Mouse (Mus musculus): ENCODE data around the gene Ran. TPM values are rescaled to one million over a fixed set of nuclear protein-coding genes. Genes with fewer than 3 reads are reported as not detected.

Ran gene
- polyA plus RNA-seq, 1 experiment from 2014 or later = 878 TPM

DNA sequence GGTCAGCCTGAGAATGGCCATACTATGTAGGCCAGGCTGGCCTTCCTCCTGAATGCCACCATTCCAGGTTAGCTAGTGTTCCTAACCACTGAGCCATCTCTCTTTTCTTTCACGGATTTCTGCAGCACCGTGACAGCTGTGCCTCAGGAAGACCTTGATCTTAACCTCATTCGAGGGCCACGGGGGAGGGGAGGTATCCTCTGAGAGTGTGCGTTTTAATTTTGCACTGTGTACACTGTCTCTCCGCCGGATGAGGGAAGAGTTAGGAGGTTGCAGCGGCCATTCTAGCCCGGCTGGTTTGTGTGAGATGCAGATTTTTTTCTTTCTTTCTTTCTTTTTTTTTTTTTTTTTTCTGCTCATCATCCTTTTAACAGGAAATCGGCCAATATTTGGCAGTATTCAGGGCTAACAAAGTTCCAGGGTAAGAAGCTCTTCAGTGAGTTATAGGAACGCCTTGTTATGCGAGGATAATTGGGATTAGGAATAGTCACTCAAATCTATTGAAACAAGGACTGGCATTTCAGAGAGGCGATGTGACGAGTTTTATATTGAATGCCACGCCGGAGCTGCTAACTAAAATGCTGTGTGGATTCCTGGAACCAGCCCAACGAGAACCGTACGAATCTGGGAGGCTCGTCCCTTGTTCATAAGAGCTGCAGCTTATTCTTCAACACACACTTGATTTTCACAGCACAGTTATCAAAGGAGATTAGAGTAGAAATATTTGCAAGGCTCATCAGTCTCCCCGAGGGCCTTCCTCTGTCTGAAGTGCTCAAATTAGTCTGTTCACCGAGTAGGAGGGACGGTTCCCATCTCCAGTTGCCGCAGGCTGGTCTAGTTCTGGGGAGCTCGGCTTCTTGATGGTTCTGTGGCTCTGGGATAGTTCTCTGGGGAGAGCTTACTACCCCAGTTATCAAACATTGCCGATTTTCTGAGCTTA lies 26.0 kb downstream of the Ran start:
- Histone ChIP-seq H3K36me3 (ENCODE audit: control insufficient read depth, insufficient read depth, low read length) (no peaks in the 10 kb centered on the region), H3K4me2 (no peak overlapping the region), H3K4me3 (ENCODE audit: low read depth, low read length) (no peak overlapping the region), H3K4me1 (replicated peaks; ENCODE audit: control insufficient read depth, insufficient read depth, low read length) (no peaks in the 10 kb centered on the region), H3K9ac (ENCODE audit: low read depth, low read length) (no peak overlapping the region), H3K27ac (ENCODE audit: low read depth, low read length) (no peak overlapping the region), H3K9me3 (ENCODE audit: control insufficient read depth, low read length) (no peaks in the 10 kb centered on the region), H3K27me3 (replicated peaks; ENCODE audit: control insufficient read depth, insufficient read depth, low read length) (no peaks in the 10 kb centered on the region)
- DNase-seq (ENCODE audit: low spot score) (no peak), ATAC-seq (replicated peaks; ENCODE audit: low FRiP score) (no peak)
- WGBS = 69% methylated on average over 26 of the region's 26 CpGs

DNA sequence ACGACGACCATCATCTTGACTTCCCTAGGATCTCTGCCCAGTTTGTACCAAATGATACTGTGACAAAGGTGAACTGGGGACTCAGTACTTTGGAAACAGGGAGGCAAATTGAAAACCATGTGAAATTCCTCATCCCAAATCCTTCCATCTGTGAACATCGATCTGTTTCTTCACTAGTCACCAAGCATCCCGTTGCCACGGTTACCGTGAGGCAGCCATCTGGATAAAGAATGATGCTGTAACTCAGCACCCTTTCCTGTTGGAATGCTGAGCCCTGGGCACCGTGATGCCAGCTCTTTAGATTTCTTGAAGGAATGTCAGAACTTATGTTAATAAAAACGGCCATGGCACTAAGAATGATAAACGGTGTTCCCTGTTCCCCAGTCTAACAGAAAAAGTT lies 29.5 kb downstream of the Ran start:
- no peak overlapping the region for H3K27ac ChIP-seq (ENCODE audit: low read depth, low read length)
- no peak overlapping the region for H3K4me3 ChIP-seq (ENCODE audit: low read depth, low read length)
- DNase-seq (ENCODE audit: low spot score) (no peak), ATAC-seq (replicated peaks; ENCODE audit: low FRiP score) (no peak)
- no peaks in the 10 kb centered on the region for H3K36me3 ChIP-seq (ENCODE audit: control insufficient read depth, insufficient read depth, low read length)
- WGBS = 79% methylated on average over 9 of the region's 9 CpGs
- H3K9me3 ChIP-seq (ENCODE audit: control insufficient read depth, low read length) = no peaks in the 10 kb centered on the region
- no peaks in the 10 kb centered on the region for H3K27me3 ChIP-seq (replicated peaks; ENCODE audit: control insufficient read depth, insufficient read depth, low read length)
- H3K4me1 ChIP-seq (replicated peaks; ENCODE audit: control insufficient read depth, insufficient read depth, low read length) = no peaks in the 10 kb centered on the region
- H3K9ac ChIP-seq (ENCODE audit: low read depth, low read length) = no peak overlapping the region
- H3K4me2 ChIP-seq = no peak overlapping the region

DNA sequence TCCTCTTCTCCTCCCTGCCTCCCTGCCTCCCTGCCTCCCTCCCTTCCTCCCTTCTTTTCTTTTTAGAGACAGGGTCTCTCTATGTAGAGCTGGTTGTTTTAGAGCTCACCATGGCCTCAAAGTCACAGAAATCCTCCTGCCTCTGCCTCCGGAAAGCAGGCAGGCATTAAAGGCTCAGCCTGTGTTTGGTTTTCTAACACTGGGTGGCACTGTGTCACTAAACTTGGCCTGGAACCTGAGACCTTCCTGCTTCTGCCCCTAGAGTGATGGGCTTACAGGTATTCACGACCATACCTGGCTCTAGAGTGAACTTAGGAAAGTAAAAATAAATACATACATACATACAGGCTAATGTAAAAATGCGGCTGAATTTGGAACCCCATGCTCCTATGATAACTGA lies 32.0 kb downstream of the Ran start:
- WGBS = 72% methylated on average over 3 of the region's 3 CpGs
- H3K4me1 ChIP-seq (replicated peaks; ENCODE audit: control insufficient read depth, insufficient read depth, low read length) = no peaks in the 10 kb centered on the region
- H3K4me2 ChIP-seq = no peak overlapping the region
- H3K27ac ChIP-seq (ENCODE audit: low read depth, low read length) = no peak overlapping the region
- H3K27me3 ChIP-seq (replicated peaks; ENCODE audit: control insufficient read depth, insufficient read depth, low read length) = no peaks in the 10 kb centered on the region
- H3K9me3 ChIP-seq (ENCODE audit: control insufficient read depth, low read length) = no peaks in the 10 kb centered on the region
- DNase-seq (ENCODE audit: low spot score) (no peak), ATAC-seq (replicated peaks; ENCODE audit: low FRiP score) (no peak)
- H3K9ac ChIP-seq (ENCODE audit: low read depth, low read length) = no peak overlapping the region
- no peak overlapping the region for H3K4me3 ChIP-seq (ENCODE audit: low read depth, low read length)
- H3K36me3 ChIP-seq (ENCODE audit: control insufficient read depth, insufficient read depth, low read length) = no peaks in the 10 kb centered on the region

DNA sequence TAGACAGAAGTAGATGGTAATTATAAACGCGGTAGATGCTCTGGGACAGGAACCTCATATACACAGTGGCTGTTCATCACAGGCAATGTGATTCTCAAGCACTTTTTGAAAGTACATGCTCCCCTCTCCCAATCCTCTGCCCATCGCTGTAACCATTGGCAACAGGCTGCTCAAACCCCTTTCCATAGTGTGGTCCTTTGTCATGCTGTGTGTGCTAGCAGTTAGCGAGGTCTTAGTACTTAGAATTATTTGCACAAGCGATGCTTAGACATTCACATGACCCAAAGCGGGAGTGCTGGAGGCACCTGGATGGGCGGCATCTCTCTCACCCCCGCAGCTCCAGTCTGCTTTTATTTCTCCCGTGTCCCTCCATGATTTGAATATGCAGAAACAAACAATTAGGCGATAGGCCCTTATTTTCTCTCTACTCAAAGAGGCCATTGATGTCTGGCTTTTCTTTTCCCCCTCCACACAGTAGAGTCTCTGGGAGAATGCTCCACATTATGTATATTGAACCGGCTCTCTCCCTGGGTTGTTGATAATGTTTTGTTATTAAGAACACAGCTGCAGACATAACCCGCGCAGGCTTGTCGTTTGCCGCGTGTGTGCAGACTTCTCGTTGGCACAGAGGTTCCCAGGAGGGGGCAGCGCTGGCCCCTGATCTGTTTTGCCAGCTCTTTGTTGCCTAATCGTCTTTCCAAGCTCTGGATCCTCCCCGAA lies 32.9 kb downstream of the Ran start:
- DNase-seq (ENCODE audit: low spot score) (no peak), ATAC-seq (replicated peaks; ENCODE audit: low FRiP score) (no peak)
- Histone ChIP-seq H3K4me1 (replicated peaks; ENCODE audit: control insufficient read depth, insufficient read depth, low read length) (no peaks in the 10 kb centered on the region), H3K27ac (ENCODE audit: low read depth, low read length) (no peak overlapping the region), H3K36me3 (ENCODE audit: control insufficient read depth, insufficient read depth, low read length) (no peaks in the 10 kb centered on the region), H3K9me3 (ENCODE audit: control insufficient read depth, low read length) (no peaks in the 10 kb centered on the region), H3K27me3 (replicated peaks; ENCODE audit: control insufficient read depth, insufficient read depth, low read length) (no peaks in the 10 kb centered on the region), H3K4me2 (no peak overlapping the region), H3K4me3 (ENCODE audit: low read depth, low read length) (no peak overlapping the region), H3K9ac (ENCODE audit: low read depth, low read length) (no peak overlapping the region)
- 43% methylated on average over 20 of the region's 20 CpGs for WGBS

DNA sequence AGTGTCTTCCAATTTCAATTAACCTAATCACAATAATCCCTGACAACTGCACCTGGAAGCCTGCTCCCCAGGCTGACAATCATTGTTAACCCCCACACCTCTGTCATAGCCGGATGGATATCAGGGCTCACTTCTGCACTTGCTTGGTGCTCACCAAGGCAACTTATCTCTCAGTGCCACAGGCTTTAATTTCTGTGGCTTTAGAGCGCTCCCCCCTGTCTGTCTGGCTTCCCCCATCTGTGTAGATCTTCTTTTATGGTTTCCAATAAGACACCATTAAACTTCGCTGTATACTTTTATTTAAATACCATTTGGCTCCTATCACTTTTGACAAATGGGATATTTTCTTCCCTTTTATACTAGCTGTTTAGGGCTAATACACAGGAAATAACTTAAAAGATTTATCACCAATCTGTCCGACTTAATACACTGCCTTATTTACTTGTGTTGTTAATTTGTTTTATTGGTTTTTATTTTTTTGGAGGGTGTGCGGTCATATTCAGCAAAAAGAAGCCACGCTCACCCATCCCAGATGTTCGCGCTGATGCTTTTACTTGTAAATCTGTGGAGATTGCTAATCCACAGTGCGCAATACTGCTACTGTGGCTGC lies 34.9 kb downstream of the Ran start:
- Histone ChIP-seq H3K4me3 (ENCODE audit: low read depth, low read length) (no peak overlapping the region), H3K27ac (ENCODE audit: low read depth, low read length) (no peak overlapping the region), H3K9me3 (ENCODE audit: control insufficient read depth, low read length) (no peaks in the 10 kb centered on the region), H3K27me3 (replicated peaks; ENCODE audit: control insufficient read depth, insufficient read depth, low read length) (no peaks in the 10 kb centered on the region), H3K36me3 (ENCODE audit: control insufficient read depth, insufficient read depth, low read length) (no peaks in the 10 kb centered on the region), H3K4me1 (replicated peaks; ENCODE audit: control insufficient read depth, insufficient read depth, low read length) (no peaks in the 10 kb centered on the region), H3K4me2 (no peak overlapping the region), H3K9ac (ENCODE audit: low read depth, low read length) (no peak overlapping the region)
- ATAC-seq (replicated peaks; ENCODE audit: low FRiP score) (no peak), DNase-seq (ENCODE audit: low spot score) (no peak)
- 70% methylated on average over 9 of the region's 9 CpGs for WGBS

DNA sequence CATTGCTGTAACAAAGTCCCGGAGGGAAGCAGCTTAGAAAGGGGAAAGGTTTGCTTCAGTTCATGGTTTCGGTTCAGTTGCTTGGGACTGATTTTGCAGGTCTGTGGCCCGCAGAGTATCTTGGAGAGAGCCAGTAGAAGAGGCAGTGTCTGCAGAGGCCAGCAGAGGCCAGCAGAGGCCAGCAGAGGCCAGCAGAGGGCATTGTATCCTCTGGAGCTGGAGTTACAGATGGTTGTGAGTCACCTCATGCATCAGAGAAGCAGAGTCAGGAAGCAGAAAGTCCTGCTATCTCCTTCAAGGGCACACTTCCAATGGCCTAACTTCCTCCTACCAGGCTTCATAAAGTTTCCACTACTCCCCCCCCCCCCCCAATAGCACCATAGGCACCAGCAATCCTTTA lies 39.2 kb downstream of the Ran start:
- ATAC-seq (replicated peaks; ENCODE audit: low FRiP score) (no peak), DNase-seq (ENCODE audit: low spot score) (no peak)
- Histone ChIP-seq H3K27ac (ENCODE audit: low read depth, low read length) (no peak overlapping the region), H3K4me1 (replicated peaks; ENCODE audit: control insufficient read depth, insufficient read depth, low read length) (no peaks in the 10 kb centered on the region), H3K36me3 (ENCODE audit: control insufficient read depth, insufficient read depth, low read length) (no peaks in the 10 kb centered on the region), H3K9ac (ENCODE audit: low read depth, low read length) (no peak overlapping the region), H3K9me3 (ENCODE audit: control insufficient read depth, low read length) (no peaks in the 10 kb centered on the region), H3K27me3 (replicated peaks; ENCODE audit: control insufficient read depth, insufficient read depth, low read length) (no peaks in the 10 kb centered on the region; the same call in 1 of the 2 replicates), H3K4me3 (ENCODE audit: low read depth, low read length) (no peak overlapping the region), H3K4me2 (no peak overlapping the region)
- WGBS = 72% methylated on average over 3 of the region's 3 CpGs

DNA sequence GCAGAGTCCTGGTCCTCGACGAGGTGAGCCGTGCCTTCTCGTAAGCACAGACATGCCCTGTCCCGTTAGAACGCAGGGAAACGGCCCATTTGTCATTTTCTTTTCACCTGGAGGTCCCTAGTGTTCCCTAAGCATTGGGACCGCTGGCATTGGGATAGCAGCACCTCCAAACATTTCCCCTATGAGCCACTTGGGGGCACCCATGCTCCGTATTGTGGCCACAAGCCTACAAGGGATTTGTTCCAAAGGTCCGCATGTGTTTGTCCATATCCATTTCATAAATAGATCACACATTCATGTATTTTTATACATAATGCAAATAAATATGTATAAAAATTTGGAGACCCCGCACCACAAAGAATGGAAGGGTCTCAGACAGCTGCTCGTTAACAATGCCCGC lies 41.7 kb downstream of the Ran start:
- ATAC-seq (replicated peaks; ENCODE audit: low FRiP score) = no peak
- H3K4me3 ChIP-seq (ENCODE audit: low read depth, low read length) = no peak overlapping the region
- no peak for DNase-seq (ENCODE audit: low spot score)
- H3K36me3 ChIP-seq (ENCODE audit: control insufficient read depth, insufficient read depth, low read length) = no peaks in the 10 kb centered on the region
- H3K9me3 ChIP-seq (ENCODE audit: control insufficient read depth, low read length) = no peaks in the 10 kb centered on the region
- H3K27ac ChIP-seq (ENCODE audit: low read depth, low read length) = no peak overlapping the region
- H3K9ac ChIP-seq (ENCODE audit: low read depth, low read length) = no peak overlapping the region
- H3K4me1 ChIP-seq (replicated peaks; ENCODE audit: control insufficient read depth, insufficient read depth, low read length) = no peaks in the 10 kb centered on the region
- no peaks in the 10 kb centered on the region; the same call in 1 of the 2 replicates for H3K27me3 ChIP-seq (replicated peaks; ENCODE audit: control insufficient read depth, insufficient read depth, low read length)
- no peak overlapping the region for H3K4me2 ChIP-seq
- WGBS = 23% methylated on average over 13 of the region's 13 CpGs

DNA sequence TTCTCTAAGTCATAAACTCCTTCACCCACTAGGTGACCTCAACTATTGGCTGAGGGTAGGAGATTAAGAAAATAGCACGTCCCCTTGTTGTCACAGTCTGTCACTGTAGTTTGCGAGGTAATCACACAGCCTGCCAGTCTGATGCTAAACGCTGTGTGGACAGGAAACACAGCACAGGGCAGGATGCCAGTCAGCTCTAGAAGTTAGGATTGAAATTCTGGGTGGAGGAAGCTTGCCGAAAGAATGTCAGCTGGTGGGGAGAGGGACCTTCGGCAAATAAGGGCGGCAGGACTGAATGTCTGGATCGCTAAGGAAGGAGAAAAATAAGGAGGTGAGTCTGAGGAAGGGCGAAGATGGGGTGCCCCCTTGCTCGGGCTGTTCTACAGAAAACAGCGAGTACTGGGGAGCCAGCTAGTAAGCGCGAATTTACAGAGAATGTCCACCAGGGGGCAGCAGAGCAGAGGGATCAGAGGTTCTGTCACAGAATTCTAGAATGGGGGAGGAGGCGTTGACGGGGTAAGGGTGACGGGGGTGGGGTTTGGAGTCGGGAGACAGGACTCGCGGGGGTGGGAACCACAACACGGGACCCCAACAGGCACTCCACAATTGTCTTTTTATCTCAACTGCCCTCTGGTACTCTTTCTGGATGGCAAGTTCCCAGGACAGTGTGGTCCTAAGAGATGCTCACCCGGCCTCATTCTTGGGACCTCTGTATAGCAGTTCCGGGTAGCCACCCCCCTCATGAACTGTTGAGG lies 43.3 kb downstream of the Ran start:
- Histone ChIP-seq H3K27me3 (replicated peaks; ENCODE audit: control insufficient read depth, insufficient read depth, low read length) (no peaks in the 10 kb centered on the region; the same call in 1 of the 2 replicates), H3K27ac (ENCODE audit: low read depth, low read length) (no peak overlapping the region), H3K36me3 (ENCODE audit: control insufficient read depth, insufficient read depth, low read length) (no peaks in the 10 kb centered on the region), H3K9ac (ENCODE audit: low read depth, low read length) (no peak overlapping the region), H3K9me3 (ENCODE audit: control insufficient read depth, low read length) (no peaks in the 10 kb centered on the region), H3K4me3 (ENCODE audit: low read depth, low read length) (no peak overlapping the region), H3K4me1 (replicated peaks; ENCODE audit: control insufficient read depth, insufficient read depth, low read length) (no peaks in the 10 kb centered on the region), H3K4me2 (no peak overlapping the region)
- peak; percentile 71 for DNase-seq (ENCODE audit: low spot score)
- ATAC-seq (replicated peaks; ENCODE audit: low FRiP score) = no peak; the same call in 1 of the 2 replicates
- WGBS = 12% methylated on average over 21 of the region's 21 CpGs
